Comparison of ENCODE assay signal across 17 mouse cellular contexts in the genomic region with DNA sequence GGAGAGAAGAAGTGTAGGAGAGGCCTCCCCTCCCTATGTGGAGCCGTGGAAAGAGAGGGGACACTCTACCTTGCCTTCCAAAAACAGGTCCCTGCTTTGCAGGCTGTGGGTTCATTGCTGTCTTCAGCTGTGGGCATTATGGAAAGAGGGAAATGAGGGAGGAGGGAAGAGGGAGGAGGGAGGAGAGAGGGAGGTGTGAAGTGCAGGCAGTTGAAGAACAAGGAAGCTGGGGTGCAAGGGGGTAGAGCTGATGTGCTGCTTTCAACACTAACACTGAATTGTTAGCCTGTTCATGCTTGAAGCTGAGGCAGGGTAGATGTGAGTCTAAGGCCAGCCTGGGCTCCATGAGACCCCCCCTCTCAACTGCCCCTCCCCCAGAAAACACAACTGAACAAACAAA. TPM values are rescaled to one million over a fixed set of nuclear protein-coding genes. Genes with fewer than 3 reads are reported as not detected.
A peak's percentile ranks its signal among the peaks of the same experiment; 100 is the strongest.
DNase-seq lines count a peak whose midpoint lies in the region; ATAC-seq and TF ChIP-seq lines count a peak whose summit lies in the region.
"Had no signal": no experiment of that assay in that cellular context is flagged by ENCODE, and none has a peak within 500 bp of the region (broad histone marks: within the 10 kb centered on the region; RNA-seq: fewer than 3 reads in every experiment).

No protein-coding gene starts in this region.

- WGBS in forebrain, embryonic 15.5 days: 60% methylated on average over 1 of the region's 1 CpGs
- WGBS in hindbrain, postnatal 0 days: 76% methylated on average over 1 of the region's 1 CpGs
- WGBS in neural tube, embryonic 13.5 days: 87% methylated on average over 1 of the region's 1 CpGs

- H3K4me2 ChIP-seq in forebrain, embryonic 15.5 days (replicated peaks): no peak overlapping the region
- H3K4me2 ChIP-seq in hindbrain, postnatal 0 days (ENCODE audit: low read depth, low read length): no peak overlapping the region; the same call in 1 of the 2 replicates
- H3K4me2 ChIP-seq in neural tube, embryonic 13.5 days: peak overlapping the region; percentile 48
- H3K4me2 ChIP-seq: embryonic facial prominence, embryonic 13.5 days; liver, embryonic 13.5 days had no signal

- ATAC-seq in forebrain, embryonic 15.5 days (replicated peaks): 0 out of 2 replicates have a peak, but pooled peaks have one; percentile 12
- no peak for ATAC-seq in hindbrain, postnatal 0 days
- peak; percentile 20; the same call in 1 of the 2 replicates for ATAC-seq in neural tube, embryonic 13.5 days (ENCODE audit: low read depth)

- peak overlapping the region; percentile 86; the same call in 1 of the 2 replicates for H3K27ac ChIP-seq in layer of hippocampus, adult 2 months
- H3K27ac ChIP-seq in forebrain, embryonic 15.5 days (replicated peaks): peak overlapping the region; percentile 94
- H3K27ac ChIP-seq in hindbrain, postnatal 0 days: peak overlapping the region; percentile 92
- H3K27ac ChIP-seq in neural tube, embryonic 13.5 days (replicated peaks): peak overlapping the region; percentile 98
- H3K27ac ChIP-seq: embryonic facial prominence, embryonic 13.5 days; liver, embryonic 13.5 days; macrophage had no signal

- H3K4me1 ChIP-seq in forebrain, embryonic 15.5 days: peaks cover 30% of the 10 kb centered on the region
- peaks cover 18% of the 10 kb centered on the region for H3K4me1 ChIP-seq in hindbrain, postnatal 0 days (ENCODE audit: insufficient read depth, low read length)
- H3K4me1 ChIP-seq in neural tube, embryonic 13.5 days (replicated peaks): peaks cover 46% of the 10 kb centered on the region
- H3K4me1 ChIP-seq: liver, embryonic 13.5 days had no signal

- peak overlapping the region; percentile 15; the same call in 1 of the 2 replicates for H3K9ac ChIP-seq in forebrain, embryonic 15.5 days (replicated peaks)
- H3K9ac ChIP-seq in hindbrain, postnatal 0 days (replicated peaks; ENCODE audit: low read length): no peak overlapping the region
- peak overlapping the region; percentile 63; the same call in 1 of the 2 replicates for H3K9ac ChIP-seq in neural tube, embryonic 13.5 days
- H3K9ac ChIP-seq: embryonic facial prominence, embryonic 13.5 days; liver, embryonic 13.5 days had no signal

- intact Hi-C loops in gastrocnemius, postnatal 36 days (cut with DNase I): loop anchor here (5.0 kb wide), 1 partner anchor 77 kb away; no protein-coding TSS in a partner anchor

- no peaks in the 10 kb centered on the region for H3K27me3 ChIP-seq in forebrain, embryonic 15.5 days
- no peaks in the 10 kb centered on the region for H3K27me3 ChIP-seq in hindbrain, postnatal 0 days (ENCODE audit: insufficient read depth, low read length)
- H3K27me3 ChIP-seq in neural tube, embryonic 13.5 days: no peaks in the 10 kb centered on the region
- H3K27me3 ChIP-seq: embryonic facial prominence, embryonic 13.5 days; liver, embryonic 13.5 days had no signal

- TF ChIP-seq CTCF in layer of hippocampus, adult 2 months (conservative IDR thresholded peaks at IDR 0.05): no peak
- no peak for TF ChIP-seq CTCF in hindbrain, postnatal 0 days (IDR thresholded peaks at IDR 0.05; ENCODE audit: low read depth)

- no peaks in the 10 kb centered on the region for H3K36me3 ChIP-seq in forebrain, embryonic 15.5 days
- H3K36me3 ChIP-seq in hindbrain, postnatal 0 days (ENCODE audit: insufficient read depth, low read length): no peaks in the 10 kb centered on the region
- H3K36me3 ChIP-seq in neural tube, embryonic 13.5 days: no peaks in the 10 kb centered on the region
- H3K36me3 ChIP-seq: embryonic facial prominence, embryonic 13.5 days; liver, embryonic 13.5 days had no signal

- DNase-seq in layer of hippocampus, adult 2 months (ENCODE audit: low spot score in 2 of 2): no peak
- DNase-seq in layer of hippocampus, postnatal 25 days (ENCODE audit: extremely low spot score in 1 of 2, low spot score in 1 of 2): no peak
- DNase-seq in hindbrain, postnatal 0 days (ENCODE audit: low spot score): no peak
- DNase-seq in cerebellum, adult 9-11 months: no peak
- no peak for DNase-seq in layer of hippocampus, adult 11-12 months (ENCODE audit: low spot score)
- no peak for DNase-seq in gastrocnemius, postnatal 36 days
- DNase-seq: cerebellum, postnatal 25 days; heart, postnatal 14 days; kidney, adult 11 months; kidney, postnatal 4 days; liver, embryonic 13.5 days; right cerebral cortex, postnatal 25 days had no signal

- H3K4me3 ChIP-seq in layer of hippocampus, adult 2 months: no peak overlapping the region
- H3K4me3 ChIP-seq in forebrain, embryonic 15.5 days: no peak overlapping the region
- H3K4me3 ChIP-seq in hindbrain, postnatal 0 days (ENCODE audit: low read length): no peak overlapping the region
- H3K4me3 ChIP-seq in neural tube, embryonic 13.5 days: no peak overlapping the region
- H3K4me3 ChIP-seq: embryonic facial prominence, embryonic 13.5 days; liver, embryonic 13.5 days had no signal

- no peaks in the 10 kb centered on the region for H3K9me3 ChIP-seq in forebrain, embryonic 15.5 days
- no peaks in the 10 kb centered on the region for H3K9me3 ChIP-seq in hindbrain, postnatal 0 days (ENCODE audit: low read length)
- no peaks in the 10 kb centered on the region for H3K9me3 ChIP-seq in neural tube, embryonic 13.5 days
- H3K9me3 ChIP-seq: embryonic facial prominence, embryonic 13.5 days; liver, embryonic 13.5 days had no signal

RNA-seq across cellular contexts. Expression of a gene that starts 2.7 kb away (rescaled TPM):
- under 1 TPM; 0.49 to 0.56 TPM for total RNA-seq in layer of hippocampus, adult 2 months (2021)
- 1 to 10 TPM in 1 of 2 experiments, under 1 TPM in 1; 0.62 to 1.3 TPM for total RNA-seq in layer of hippocampus, postnatal 25 days (2021)
- polyA plus RNA-seq in forebrain, embryonic 15.5 days (2015; fragmentation: Nextera tagmentation; extraction: Ambion mirVana): 0.37 and 0.55 TPM in 2 replicates
- not detected in 2 replicates for total RNA-seq in hindbrain, postnatal 0 days (2014; rRNA removed)
- 0.26 and 0.40 TPM in 2 replicates for polyA plus RNA-seq in hindbrain, postnatal 0 days (2015; fragmentation: Nextera tagmentation; extraction: Ambion mirVana)
- polyA plus RNA-seq in neural tube, embryonic 13.5 days (2015; fragmentation: Nextera tagmentation; extraction: Ambion mirVana): 0.36 and 0.55 TPM in 2 replicates
- 1 to 10 TPM in 1 of 2 experiments, under 1 TPM in 1; 0.66 to 1.7 TPM for total RNA-seq in gastrocnemius, postnatal 36 days (2021)
- total RNA-seq: heart, adult 8-10 months had no signal
- polyA plus RNA-seq: liver, embryonic 13.5 days had no signal

RNA-seq across cellular contexts. Expression of a gene that starts 25.3 kb away (rescaled TPM):
- total RNA-seq in layer of hippocampus, adult 2 months (2021): 1 to 10 TPM; 2.5 to 2.8 TPM
- total RNA-seq in layer of hippocampus, postnatal 25 days (2021): 1 to 10 TPM; 3.5 to 4.0 TPM
- polyA plus RNA-seq in forebrain, embryonic 15.5 days (2015; fragmentation: Nextera tagmentation; extraction: Ambion mirVana): 3.5 and 4.8 TPM in 2 replicates
- total RNA-seq in hindbrain, postnatal 0 days (2014; rRNA removed): 5.8 and 10.6 TPM in 2 replicates
- polyA plus RNA-seq in hindbrain, postnatal 0 days (2015; fragmentation: Nextera tagmentation; extraction: Ambion mirVana): 10.0 and 11.2 TPM in 2 replicates
- 11.9 and 12.9 TPM in 2 replicates for polyA plus RNA-seq in neural tube, embryonic 13.5 days (2015; fragmentation: Nextera tagmentation; extraction: Ambion mirVana)
- total RNA-seq in gastrocnemius, postnatal 36 days (2021): 10 to 100 TPM in 1 of 2 experiments, 1 to 10 TPM in 1; 7.2 to 11.8 TPM
